Mouse (Mus musculus): ENCODE measurements around the gene Cyp2d22. TPM values are rescaled to one million over a fixed set of nuclear protein-coding genes. Genes with fewer than 3 reads are reported as not detected.
"Not testable (repeated sequence)": the region's sequence is repeated elsewhere in the genome, so short reads cannot be mapped to it uniquely, and the experiment has no call there.

The Cyp2d22 gene
- total and polyA plus RNA-seq, 3 experiments, result 0.11 TPM; not detected in 2

DNA sequence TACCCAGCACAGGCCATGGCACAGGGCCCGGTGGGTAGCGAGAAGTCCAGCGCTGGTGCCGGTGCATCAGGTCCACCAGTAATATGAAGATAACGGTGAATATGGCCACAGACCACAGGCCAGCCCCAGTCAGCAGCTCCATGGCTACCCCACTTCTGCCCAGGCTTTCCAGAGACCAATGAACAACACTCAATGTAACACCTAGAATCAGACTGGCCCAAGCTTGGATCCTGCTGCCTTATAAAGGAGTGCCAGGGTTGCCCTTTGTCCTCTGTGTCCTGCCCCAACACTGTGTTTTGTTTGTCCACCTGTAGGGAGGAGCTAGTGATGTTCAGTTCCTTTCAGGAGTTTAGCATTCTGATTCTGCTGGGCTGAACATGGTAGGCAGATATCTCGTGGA lies 26.9 kb upstream of the Cyp2d22 start, which contains the start of gene Cyp2d10:
Gene Cyp2d10, minus strand, starts transcription at position 215 of the 400 bp plus-strand sequence.
- ATAC-seq (ENCODE audit: extremely low read depth, insufficient number of reproducible peaks, low FRiP score, poor library complexity, severe bottlenecking), result no peak
- TF ChIP-seq CTCF (IDR thresholded peaks at IDR 0.05; ENCODE audit: low read depth, low read length) (no peak), POLR2AphosphoS5 (IDR thresholded peaks at IDR 0.05; ENCODE audit: insufficient replicate concordance, low read depth, low read length) (no peak), GATA2 (IDR thresholded peaks at IDR 0.05; ENCODE audit: borderline replicate concordance, low read depth, low read length) (no peak), TAL1 (conservative IDR thresholded peaks at IDR 0.05; ENCODE audit: low read depth, low read length) (no peak)
- H3K36me3 ChIP-seq (replicated peaks), result no peaks in the 10 kb centered on the region
- H3K27me3 ChIP-seq (ENCODE audit: insufficient read depth, low read length), result peaks cover 21% of the 10 kb centered on the region
- H3K4me3 ChIP-seq (ENCODE audit: low read depth, low read length), result no peak within 1 kb of the TSS
- no peaks in the 10 kb centered on the region for H3K9me3 ChIP-seq (replicated peaks)
- no peaks in the 10 kb centered on the region for H3K4me1 ChIP-seq (ENCODE audit: insufficient read depth, low read depth, low read length)
- DNase-seq (ENCODE audit: low spot score), result no peak

DNA sequence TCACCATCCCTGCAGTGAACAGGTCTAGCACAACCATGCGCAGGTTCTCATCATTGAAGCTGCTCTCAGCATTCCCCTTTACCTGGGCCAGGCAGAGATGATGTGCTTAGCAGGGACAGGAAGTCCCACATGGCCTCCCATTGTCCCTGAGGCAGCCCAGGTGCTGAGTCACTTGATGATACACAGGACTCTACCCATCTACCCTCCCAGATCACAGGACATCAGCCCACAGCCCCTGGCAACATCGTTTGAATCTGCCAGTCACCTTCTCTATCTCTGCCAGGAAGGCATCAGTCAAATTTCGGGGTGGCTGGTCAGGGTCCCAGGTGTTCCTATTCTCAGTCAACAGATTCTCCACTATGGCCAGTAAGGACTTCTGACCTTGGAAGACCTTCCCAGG lies 24.1 kb upstream of the Cyp2d22 start:
- no peak for DNase-seq (ENCODE audit: low spot score)
- TF ChIP-seq CTCF (IDR thresholded peaks at IDR 0.05; ENCODE audit: low read depth, low read length) (no peak), GATA2 (IDR thresholded peaks at IDR 0.05; ENCODE audit: borderline replicate concordance, low read depth, low read length) (no peak), GATA1 (IDR thresholded peaks at IDR 0.05; ENCODE audit: borderline replicate concordance, low read length) (no peak), POLR2AphosphoS5 (IDR thresholded peaks at IDR 0.05; ENCODE audit: insufficient replicate concordance, low read depth, low read length) (no peak), TAL1 (conservative IDR thresholded peaks at IDR 0.05; ENCODE audit: low read depth, low read length) (no peak)
- Histone ChIP-seq H3K9me3 (replicated peaks) (no peaks in the 10 kb centered on the region), H3K27me3 (ENCODE audit: insufficient read depth, low read length) (peaks cover 21% of the 10 kb centered on the region), H3K4me1 (ENCODE audit: insufficient read depth, low read depth, low read length) (no peaks in the 10 kb centered on the region), H3K36me3 (replicated peaks) (no peaks in the 10 kb centered on the region), H3K4me3 (ENCODE audit: low read depth, low read length) (no peak overlapping the region)
- ATAC-seq (ENCODE audit: extremely low read depth, insufficient number of reproducible peaks, low FRiP score, poor library complexity, severe bottlenecking), result no peak

DNA sequence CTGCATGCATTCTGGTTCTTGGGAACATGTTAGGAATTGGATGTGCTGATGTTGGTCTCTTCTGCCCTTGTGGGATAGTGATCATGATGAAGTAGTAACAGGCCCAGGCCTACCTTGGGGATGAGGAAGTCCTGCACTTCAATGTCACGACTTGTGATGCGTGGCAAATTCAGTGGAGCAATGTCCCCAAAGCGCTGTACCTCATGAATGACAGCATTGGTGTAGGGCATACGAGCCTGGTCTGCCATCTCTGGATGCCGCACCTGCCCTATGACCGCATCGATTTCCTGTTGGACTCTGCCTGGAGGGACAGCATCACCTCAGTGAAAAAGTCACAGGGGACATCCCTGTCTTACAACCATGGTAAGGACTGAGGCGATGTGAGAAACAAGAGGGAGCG lies 23.5 kb upstream of the Cyp2d22 start:
- TF ChIP-seq CTCF (IDR thresholded peaks at IDR 0.05; ENCODE audit: low read depth, low read length), result no peak
- TF ChIP-seq GATA1 (IDR thresholded peaks at IDR 0.05; ENCODE audit: borderline replicate concordance, low read length), result no peak
- TF ChIP-seq GATA2 (IDR thresholded peaks at IDR 0.05; ENCODE audit: borderline replicate concordance, low read depth, low read length), result no peak
- no peak for TF ChIP-seq TAL1 (conservative IDR thresholded peaks at IDR 0.05; ENCODE audit: low read depth, low read length)
- TF ChIP-seq POLR2AphosphoS5 (IDR thresholded peaks at IDR 0.05; ENCODE audit: insufficient replicate concordance, low read depth, low read length), result no peak
- Histone ChIP-seq H3K4me1 (ENCODE audit: insufficient read depth, low read depth, low read length) (no peaks in the 10 kb centered on the region), H3K36me3 (replicated peaks) (no peaks in the 10 kb centered on the region), H3K9me3 (replicated peaks) (no peaks in the 10 kb centered on the region), H3K4me3 (ENCODE audit: low read depth, low read length) (no peak overlapping the region), H3K27me3 (ENCODE audit: insufficient read depth, low read length) (peaks cover 21% of the 10 kb centered on the region)
- DNase-seq (ENCODE audit: low spot score) (no peak), ATAC-seq (ENCODE audit: extremely low read depth, insufficient number of reproducible peaks, low FRiP score, poor library complexity, severe bottlenecking) (no peak)

DNA sequence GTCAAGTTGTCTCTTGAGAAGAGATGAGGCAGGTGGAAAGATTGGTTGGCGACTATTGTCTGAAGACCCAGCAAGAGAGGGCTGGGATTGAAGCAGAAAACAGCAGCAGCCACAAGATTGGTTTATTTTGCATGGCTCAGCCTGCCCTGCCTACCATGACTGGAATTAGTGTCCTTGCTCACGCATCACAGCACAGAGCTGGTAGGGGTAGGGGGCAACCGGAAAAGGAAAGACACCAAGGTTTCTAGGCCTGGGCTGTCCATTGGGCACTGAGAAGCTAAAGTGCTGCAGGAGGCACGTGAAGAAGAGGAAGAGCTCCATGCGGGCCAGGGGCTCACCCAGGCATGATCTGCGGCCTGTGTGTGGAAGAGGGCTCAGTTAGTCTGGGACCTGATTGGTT lies 22.7 kb upstream of the Cyp2d22 start:
- no peaks in the 10 kb centered on the region for H3K4me1 ChIP-seq (ENCODE audit: insufficient read depth, low read depth, low read length)
- ATAC-seq (ENCODE audit: extremely low read depth, insufficient number of reproducible peaks, low FRiP score, poor library complexity, severe bottlenecking) (no peak), DNase-seq (ENCODE audit: low spot score) (no peak)
- H3K4me3 ChIP-seq (ENCODE audit: low read depth, low read length), result no peak overlapping the region
- TF ChIP-seq TAL1 (conservative IDR thresholded peaks at IDR 0.05; ENCODE audit: low read depth, low read length) (no peak), GATA1 (IDR thresholded peaks at IDR 0.05; ENCODE audit: borderline replicate concordance, low read length) (no peak), CTCF (IDR thresholded peaks at IDR 0.05; ENCODE audit: low read depth, low read length) (no peak), GATA2 (IDR thresholded peaks at IDR 0.05; ENCODE audit: borderline replicate concordance, low read depth, low read length) (no peak), POLR2AphosphoS5 (IDR thresholded peaks at IDR 0.05; ENCODE audit: insufficient replicate concordance, low read depth, low read length) (no peak)
- no peaks in the 10 kb centered on the region for H3K9me3 ChIP-seq (replicated peaks)
- H3K36me3 ChIP-seq (replicated peaks), result no peaks in the 10 kb centered on the region
- peaks cover 17% of the 10 kb centered on the region for H3K27me3 ChIP-seq (ENCODE audit: insufficient read depth, low read length)

DNA sequence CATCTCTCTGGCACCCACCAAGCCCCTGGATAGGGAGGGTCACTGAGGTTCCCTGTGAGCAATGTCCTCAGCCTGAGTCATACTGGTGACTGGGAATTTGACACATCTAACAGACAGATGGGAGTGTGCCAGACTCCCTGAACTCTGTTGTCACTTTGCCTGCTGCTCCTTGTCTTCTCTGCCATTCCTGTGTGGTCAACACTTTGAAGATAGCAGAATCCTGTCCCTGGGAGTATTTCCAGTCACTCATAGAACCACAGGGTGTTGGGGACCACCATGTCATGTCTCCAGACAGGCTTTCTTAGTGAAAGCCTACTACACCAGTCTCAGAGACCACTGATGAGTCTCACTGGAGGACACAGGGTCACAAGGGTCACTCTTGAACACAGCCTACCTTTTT lies 22.0 kb upstream of the Cyp2d22 start:
- Histone ChIP-seq H3K27me3 (ENCODE audit: insufficient read depth, low read length) (peaks cover 12% of the 10 kb centered on the region), H3K4me3 (ENCODE audit: low read depth, low read length) (no peak overlapping the region), H3K4me1 (ENCODE audit: insufficient read depth, low read depth, low read length) (no peaks in the 10 kb centered on the region), H3K9me3 (replicated peaks) (no peaks in the 10 kb centered on the region), H3K36me3 (replicated peaks) (no peaks in the 10 kb centered on the region)
- ATAC-seq (ENCODE audit: extremely low read depth, insufficient number of reproducible peaks, low FRiP score, poor library complexity, severe bottlenecking) (no peak), DNase-seq (ENCODE audit: low spot score) (no peak)
- TF ChIP-seq CTCF (IDR thresholded peaks at IDR 0.05; ENCODE audit: low read depth, low read length) (no peak), TAL1 (conservative IDR thresholded peaks at IDR 0.05; ENCODE audit: low read depth, low read length) (no peak), GATA2 (IDR thresholded peaks at IDR 0.05; ENCODE audit: borderline replicate concordance, low read depth, low read length) (no peak), POLR2AphosphoS5 (IDR thresholded peaks at IDR 0.05; ENCODE audit: insufficient replicate concordance, low read depth, low read length) (no peak), GATA1 (IDR thresholded peaks at IDR 0.05; ENCODE audit: borderline replicate concordance, low read length) (no peak)

DNA sequence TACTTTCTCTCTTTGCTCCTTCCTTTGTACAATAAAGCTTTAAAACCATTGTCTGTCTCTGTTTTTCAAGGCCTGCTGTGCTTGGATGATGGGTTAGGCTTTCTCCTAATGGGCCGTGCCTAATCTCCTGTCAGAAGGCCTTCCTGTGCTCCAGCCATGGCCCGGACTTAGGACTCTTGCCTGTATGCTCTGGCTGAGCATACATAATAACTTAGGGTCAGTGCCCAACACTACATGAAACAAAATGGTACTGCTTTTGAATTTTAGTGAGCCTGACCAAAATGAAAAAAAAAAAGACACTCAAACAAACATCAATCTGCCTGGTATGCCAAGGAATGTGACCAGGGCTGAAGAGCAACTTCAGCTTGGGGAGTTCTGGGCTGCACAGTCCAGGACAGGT lies 21.5 kb upstream of the Cyp2d22 start:
- DNase-seq (ENCODE audit: low spot score) (no peak), ATAC-seq (ENCODE audit: extremely low read depth, insufficient number of reproducible peaks, low FRiP score, poor library complexity, severe bottlenecking) (no peak)
- Histone ChIP-seq H3K27me3 (ENCODE audit: insufficient read depth, low read length) (peaks cover 8% of the 10 kb centered on the region), H3K36me3 (replicated peaks) (no peaks in the 10 kb centered on the region), H3K9me3 (replicated peaks) (no peaks in the 10 kb centered on the region), H3K4me3 (ENCODE audit: low read depth, low read length) (no peak overlapping the region), H3K4me1 (ENCODE audit: insufficient read depth, low read depth, low read length) (no peaks in the 10 kb centered on the region)
- TF ChIP-seq CTCF (IDR thresholded peaks at IDR 0.05; ENCODE audit: low read depth, low read length), result no peak
- no peak for TF ChIP-seq GATA1 (IDR thresholded peaks at IDR 0.05; ENCODE audit: borderline replicate concordance, low read length)
- TF ChIP-seq POLR2AphosphoS5 (IDR thresholded peaks at IDR 0.05; ENCODE audit: insufficient replicate concordance, low read depth, low read length), result no peak
- TF ChIP-seq GATA2 (IDR thresholded peaks at IDR 0.05; ENCODE audit: borderline replicate concordance, low read depth, low read length), result no peak
- no peak for TF ChIP-seq TAL1 (conservative IDR thresholded peaks at IDR 0.05; ENCODE audit: low read depth, low read length)

DNA sequence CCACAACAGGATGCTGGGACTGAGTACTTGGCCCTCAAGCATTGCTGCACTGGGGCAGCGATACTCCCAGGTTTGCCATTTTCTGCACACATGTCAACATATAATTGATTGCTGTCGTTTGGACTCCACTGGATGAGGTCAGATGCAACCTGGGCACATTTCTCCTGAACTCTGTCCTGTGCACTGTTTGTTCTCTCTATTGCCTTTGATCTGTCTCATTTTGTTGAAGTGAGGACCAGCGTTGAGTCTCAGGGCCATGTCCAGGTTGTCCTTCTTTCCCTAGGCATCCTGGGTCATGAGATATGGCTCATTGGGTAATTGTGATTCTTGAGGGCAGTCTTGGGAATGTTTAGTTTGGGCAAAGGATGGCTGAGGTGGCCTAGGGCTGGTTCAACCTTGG lies 15.9 kb upstream of the Cyp2d22 start:
- H3K4me3 ChIP-seq (ENCODE audit: low read depth, low read length); ATAC-seq (ENCODE audit: extremely low read depth, insufficient number of reproducible peaks, low FRiP score, poor library complexity, severe bottlenecking); DNase-seq (ENCODE audit: low spot score); H3K36me3 ChIP-seq (replicated peaks); H3K27me3 ChIP-seq (ENCODE audit: insufficient read depth, low read length); H3K9me3 ChIP-seq (replicated peaks); H3K4me1 ChIP-seq (ENCODE audit: insufficient read depth, low read depth, low read length): not testable (repeated sequence)

DNA sequence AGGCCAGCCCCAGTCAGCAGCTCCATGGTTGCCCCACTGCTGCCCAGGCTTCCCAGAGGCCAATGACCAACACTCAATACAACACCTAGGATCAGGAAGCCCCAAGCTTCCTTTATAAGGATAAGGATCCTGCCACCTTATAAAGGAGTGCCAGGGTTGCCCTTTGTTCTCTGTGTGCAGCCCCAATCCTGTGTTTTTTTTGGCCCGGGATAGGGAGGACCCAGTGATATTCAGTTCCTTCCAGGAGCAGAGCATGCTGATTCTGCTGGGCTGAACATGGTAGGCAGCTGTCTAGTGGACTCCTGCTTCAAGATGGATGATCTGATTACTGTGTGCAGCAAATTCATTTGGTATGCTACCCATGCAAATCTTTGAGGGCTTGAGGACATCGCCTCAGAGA lies 13.9 kb upstream of the Cyp2d22 start, which contains the start of gene Cyp2d11:
Gene Cyp2d11, minus strand, starts transcription at position 101 of the 400 bp plus-strand sequence.
- H3K4me1 ChIP-seq (ENCODE audit: insufficient read depth, low read depth, low read length); H3K9me3 ChIP-seq (replicated peaks); H3K36me3 ChIP-seq (replicated peaks); ATAC-seq (ENCODE audit: extremely low read depth, insufficient number of reproducible peaks, low FRiP score, poor library complexity, severe bottlenecking); DNase-seq (ENCODE audit: low spot score); H3K4me3 ChIP-seq (ENCODE audit: low read depth, low read length); H3K27me3 ChIP-seq (ENCODE audit: insufficient read depth, low read length): not testable (repeated sequence)

DNA sequence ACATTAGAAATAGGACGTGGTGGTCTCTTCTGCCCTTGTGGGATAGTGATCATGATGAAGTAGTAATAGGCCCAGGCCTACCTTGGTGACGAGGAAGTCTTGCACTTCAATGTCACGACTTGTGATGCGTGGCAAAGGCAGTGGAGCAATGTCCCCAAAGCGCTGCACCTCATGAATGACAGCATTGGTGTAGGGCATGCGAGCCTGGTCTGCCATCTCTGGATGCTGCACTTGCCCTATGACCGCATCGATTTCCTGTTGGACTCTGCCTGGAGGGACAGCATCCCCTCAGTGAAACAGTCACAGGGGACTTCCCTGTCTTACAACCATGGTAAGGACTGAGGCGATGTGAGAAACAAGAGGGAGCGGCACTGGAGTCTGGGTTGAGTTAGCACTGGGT lies 9.9 kb upstream of the Cyp2d22 start:
- not testable (repeated sequence) for ATAC-seq (ENCODE audit: extremely low read depth, insufficient number of reproducible peaks, low FRiP score, poor library complexity, severe bottlenecking); H3K4me1 ChIP-seq (ENCODE audit: insufficient read depth, low read depth, low read length); H3K36me3 ChIP-seq (replicated peaks); H3K4me3 ChIP-seq (ENCODE audit: low read depth, low read length); DNase-seq (ENCODE audit: low spot score); H3K9me3 ChIP-seq (replicated peaks)
- peaks cover 21% of the 10 kb centered on the region for H3K27me3 ChIP-seq (ENCODE audit: insufficient read depth, low read length)

All from G1E (cell line).